Mouse (Mus musculus) left cerebral cortex, adult 8-10 months (tissue): ENCODE measurements around the gene Shisa9. TPM values are rescaled to one million over a fixed set of nuclear protein-coding genes. Genes with fewer than 3 reads are reported as not detected.
A peak's percentile ranks its signal among the peaks of the same experiment; 100 is the strongest.

Experiments used
- DNase-seq, 2 experiments: peaks; one replicate each; pipeline ENCODE4 v3.0.0; 2022; ENCODE audit warnings: low spot score in 2 of 2
- total RNA-seq, 4 experiments: library from RNA; stranded (reverse); gene quantifications; 2 replicates each; pipeline ENCODE4 v1.2.4; 2022

The Shisa9 gene
- total RNA-seq, 4 experiments from 2014 or later, result 53.1 to 61.3 (median 57.4) TPM

DNA sequence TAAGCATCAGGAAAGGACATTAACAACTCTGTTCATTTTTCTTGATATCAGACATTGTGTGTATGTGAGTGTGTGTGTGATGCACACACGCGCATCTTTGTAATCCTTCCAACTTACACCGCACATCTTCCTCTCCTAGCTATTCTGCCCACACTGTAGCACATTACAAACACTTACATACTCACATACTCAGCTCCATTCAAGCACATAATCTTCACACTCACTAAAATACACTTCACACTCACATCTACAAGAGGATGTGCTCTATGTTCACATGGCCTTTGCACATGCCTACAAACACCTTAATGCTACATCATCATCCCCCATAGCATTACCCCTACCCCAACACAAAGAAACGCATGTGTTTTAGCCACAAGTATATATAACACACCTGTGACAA, 212.9 kb downstream of the Shisa9 start:
- DNase-seq, result no peak

DNA sequence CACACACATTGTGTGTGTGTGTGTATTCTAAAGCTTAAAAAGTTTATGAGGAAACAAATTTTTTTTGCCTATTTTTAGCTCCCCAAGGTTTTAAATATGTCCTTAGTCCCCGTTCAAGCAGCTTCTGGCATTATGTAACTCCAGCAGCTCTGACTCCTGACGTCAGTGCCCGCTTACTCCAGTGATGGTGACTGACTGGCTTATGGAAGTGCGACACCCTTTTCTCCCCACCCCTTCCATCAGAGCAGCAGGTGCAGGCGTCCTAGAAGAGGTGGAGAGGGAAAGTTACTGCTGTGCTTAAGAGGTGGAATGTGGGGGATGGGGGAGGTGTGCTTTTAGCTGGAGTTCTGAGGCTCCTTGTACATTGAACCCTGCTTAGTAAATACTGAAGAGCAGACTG, 213.7 kb downstream of the Shisa9 start:
- peak in 1 of 2 experiments; percentile 61 for DNase-seq

DNA sequence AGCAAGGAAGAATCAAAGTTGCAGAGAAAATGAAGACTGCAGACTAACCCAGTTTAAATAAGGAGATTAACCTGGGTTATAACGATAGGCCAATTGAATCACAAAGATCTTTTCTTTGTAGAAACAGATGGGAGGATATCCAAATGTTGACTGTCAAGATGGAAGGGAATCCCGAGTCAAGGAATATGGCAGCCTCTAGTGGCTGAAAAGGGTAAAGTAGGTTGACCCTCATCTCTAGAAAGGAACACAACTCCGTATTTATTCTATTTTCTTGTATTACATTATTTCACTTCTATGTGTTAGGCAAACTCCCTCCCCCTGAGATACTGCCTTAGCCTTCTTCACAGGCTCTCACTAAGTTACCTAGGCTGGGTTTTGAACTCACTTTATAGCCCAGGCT, 217.3 kb downstream of the Shisa9 start:
- DNase-seq, result no peak

DNA sequence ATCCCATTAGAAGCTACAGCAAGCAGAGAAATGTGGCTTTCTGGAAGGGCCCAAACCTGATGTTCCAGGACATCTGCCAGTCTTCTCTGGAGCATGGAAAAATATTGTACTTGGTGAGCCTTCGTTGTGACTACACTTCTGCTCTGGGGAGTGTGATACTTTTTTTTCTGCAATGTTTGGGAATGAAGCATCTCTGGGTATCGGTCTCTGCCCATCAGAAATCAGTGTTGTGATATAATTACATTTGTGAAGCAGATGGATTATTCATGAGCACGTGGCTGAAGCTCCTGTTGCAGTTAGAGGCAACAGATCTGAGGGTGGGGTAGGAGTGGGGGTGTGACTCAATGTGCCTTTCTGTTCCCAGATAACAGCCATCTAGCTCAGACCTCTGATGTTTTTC, 218.2 kb downstream of the Shisa9 start:
- DNase-seq, result peak in 1 of 2 experiments; percentile 19

DNA sequence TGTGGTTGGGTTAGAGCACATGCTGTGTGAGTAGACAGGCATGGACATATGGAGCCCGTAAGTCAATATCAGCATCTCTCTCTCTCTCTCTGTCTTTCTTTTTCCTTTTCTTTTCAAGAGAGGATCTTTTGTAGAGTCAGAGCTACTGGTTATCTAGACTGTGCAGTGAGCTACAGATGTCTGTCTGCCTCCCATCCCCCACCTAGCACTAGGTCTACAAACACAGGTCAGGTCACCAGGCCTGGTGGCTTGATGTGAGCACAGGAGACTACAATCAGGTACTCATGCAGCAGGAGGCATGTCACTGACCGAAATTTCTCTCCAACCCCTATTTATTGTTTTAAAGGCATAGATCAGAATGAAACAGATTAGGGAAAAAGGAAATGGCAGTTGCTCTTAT, 219.1 kb downstream of the Shisa9 start:
- no peak for DNase-seq

DNA sequence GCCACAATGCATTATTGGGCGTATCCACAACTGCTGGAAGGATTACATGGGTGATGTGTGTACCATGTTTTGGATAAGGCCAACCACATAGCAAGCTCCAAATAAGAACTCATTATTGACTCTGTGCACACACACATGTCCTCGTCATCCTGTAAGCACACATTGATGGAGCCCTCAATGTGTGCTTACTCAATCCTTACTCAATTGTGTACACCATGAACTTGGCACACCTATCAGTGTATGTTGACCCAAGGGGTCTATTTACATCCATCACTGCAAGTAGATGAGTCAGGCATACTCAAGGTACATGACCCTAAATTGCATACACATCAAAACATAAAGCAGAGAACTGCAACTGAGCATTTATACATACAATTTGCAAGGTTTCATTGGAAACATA, 220.5 kb downstream of the Shisa9 start:
- DNase-seq, result no peak

DNA sequence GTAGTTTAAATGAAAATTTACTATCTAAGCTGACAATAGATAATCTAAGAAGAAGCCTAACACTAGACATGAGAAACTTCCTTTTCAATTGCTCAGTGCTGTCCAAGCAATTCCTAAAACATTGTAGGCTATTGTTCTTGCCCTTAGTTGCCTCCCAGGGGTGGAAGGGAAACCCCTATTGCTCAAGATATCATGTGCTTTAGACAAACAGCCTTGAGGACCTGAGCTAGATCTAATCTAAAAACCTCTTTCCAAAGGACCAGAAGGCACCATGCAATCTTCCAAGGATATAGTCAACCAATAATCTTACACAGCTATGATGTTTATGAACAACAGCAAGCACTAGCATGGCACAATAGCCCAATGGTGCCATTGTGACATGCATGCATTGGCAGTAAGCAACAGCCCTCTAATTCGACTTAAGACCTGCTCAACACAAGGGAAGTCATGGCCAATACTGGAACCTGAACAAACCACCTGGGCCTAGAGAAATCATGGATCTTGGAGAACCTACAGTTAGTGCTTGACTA, 222.6 kb downstream of the Shisa9 start:
- no peak for DNase-seq

DNA sequence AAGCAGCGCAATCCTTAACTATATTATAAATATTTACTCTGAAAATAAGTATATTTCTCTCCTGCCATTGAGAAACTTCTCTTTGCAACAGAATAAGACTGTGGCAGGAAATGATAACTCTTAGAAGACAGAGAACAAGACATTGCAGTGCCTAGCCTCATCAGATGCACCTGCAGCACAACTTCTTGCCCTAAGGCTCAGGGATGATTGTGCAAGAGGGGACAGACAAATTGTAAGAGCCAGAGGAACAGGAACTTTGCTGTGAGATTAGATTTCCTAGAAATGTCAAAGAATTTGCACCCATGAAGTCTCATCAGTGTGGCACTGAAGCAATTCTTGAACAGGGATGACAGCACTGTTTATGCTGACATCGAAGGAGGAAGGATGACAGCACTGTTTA, 223.0 kb downstream of the Shisa9 start:
- DNase-seq, result no peak

DNA sequence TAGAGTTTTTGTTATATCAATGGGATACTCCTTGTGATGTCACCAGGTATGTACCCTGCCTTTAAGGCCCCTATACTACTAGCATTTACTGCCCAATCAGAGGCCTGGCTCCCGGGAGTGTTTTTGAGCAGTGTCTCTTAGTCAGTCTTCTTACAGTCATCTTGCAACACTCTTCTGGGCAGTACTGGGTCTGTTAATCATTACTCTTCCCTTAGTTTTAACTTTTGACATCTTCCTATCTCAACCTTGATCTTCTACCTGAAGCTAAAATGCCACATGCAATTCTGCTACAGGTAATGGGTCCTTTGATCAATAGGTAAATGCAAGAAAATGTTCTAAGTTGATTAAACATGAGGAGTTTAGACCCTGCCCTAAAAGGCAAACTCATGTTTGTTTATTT, 225.4 kb downstream of the Shisa9 start:
- DNase-seq, result no peak

DNA sequence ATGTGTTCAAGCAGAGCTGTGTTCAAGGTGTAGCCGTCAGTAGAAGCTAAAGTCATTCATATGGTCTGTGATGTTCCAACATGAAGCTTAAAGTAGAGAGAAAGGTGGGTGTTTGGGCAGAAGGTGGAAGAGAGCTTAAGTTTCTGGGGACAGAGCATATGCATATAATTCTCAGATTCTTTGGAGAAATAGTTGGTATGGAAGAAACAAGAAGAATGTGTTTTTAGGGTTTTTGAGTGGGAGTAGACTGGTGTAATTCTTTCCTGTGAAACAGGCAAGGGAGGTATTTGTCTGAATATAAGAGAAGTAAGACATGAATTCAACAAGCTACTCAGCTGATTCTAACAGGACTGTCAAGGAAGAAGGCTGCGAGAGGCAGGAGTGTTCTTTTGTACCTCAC, 225.9 kb downstream of the Shisa9 start:
- DNase-seq, result no peak

DNA sequence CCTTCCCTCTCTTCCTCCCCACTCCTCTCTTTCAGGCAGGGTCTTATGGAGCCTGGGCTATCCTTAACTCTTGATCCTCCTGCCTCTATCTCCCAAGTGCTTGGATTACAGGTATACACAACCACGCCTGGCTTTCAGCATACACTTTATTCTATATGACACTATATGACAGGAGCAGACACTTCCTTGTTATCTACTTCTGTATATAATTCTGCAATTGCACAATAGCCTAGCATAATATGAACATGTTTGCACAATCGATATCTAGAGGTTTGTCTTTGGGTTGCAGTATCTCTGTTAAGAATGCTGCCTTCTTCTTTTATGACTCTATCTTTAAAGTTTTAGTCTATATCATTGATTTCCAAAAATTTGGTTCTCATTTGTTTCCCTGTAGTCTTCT, 230.1 kb downstream of the Shisa9 start:
- no peak for DNase-seq

DNA sequence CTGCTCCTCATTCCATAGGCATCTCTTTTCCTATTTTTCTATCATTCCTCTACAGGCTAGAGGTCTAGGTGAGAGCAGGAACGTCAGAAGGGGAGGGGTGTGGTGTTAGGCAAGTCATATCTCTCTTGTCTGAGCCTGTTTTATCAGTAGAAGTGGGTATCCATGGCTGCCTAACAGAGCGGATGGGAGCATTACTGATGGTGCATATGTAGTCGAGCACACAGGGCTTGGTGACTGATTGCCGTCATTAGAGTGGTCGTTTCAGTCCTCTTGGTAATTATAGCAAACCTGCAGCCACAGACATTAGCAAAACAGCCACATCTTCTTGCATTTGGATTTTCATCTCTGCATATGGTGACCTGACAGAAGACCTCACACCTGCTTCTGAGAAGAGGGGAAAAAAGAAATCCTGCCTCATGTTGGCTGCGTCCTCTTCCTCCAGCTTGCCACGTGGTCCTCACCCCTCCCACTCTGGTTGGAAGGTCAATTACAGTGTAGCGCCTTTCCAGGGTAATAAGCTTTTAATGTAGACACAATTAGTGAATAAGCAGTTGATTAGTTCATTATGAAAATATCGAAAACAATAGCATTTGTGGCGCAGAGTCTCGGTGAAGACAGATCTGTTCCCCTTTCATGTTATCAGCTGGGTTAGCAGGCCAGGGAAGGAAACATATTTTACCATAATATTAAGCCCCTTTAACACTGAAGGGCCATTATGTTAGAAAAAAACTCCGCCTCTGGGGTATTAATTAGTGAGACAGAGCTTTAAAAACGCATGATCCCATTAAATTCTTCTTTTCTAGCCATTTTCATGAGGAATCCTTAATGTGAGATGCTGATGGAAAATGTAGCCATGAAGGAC, 233.6 kb downstream of the Shisa9 start:
- no peak for DNase-seq

DNA sequence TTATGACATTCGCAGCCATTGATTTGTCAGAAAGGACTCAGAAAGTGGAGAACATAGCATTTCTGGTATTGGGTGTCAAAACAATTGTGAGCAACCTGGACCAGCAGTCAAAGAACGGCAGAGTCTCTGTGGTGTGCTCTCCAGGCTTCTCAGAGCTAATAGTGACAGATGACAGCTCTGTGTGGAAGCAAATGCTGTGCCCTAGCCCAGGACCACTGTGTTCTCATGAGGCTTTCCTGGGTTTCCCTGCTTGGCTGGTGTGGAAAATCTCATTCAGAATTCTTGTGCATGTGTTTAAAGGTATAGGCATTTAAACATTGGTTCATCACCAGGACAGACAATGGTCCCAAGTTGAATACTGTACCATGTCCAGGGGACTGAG, 234.2 kb downstream of the Shisa9 start:
- no peak for DNase-seq

DNA sequence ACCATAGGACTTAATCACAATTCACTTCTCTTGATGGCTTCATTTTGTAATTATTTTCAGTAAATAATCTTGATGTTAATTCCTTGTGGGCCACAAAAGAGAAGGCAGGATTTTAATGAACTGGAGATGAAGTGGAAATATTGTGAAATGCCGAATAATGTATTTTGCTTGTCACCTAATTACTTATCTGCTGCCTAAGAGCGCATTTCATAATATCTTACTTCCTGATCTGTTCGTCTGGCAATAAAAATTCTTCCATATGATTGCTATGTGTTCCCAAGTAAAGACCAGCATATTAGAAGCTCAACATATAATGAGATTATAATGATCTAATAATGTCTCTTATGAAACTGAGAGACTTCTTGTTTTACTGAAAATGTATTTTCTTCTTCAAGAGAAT, 235.9 kb downstream of the Shisa9 start:
- DNase-seq, result no peak

DNA sequence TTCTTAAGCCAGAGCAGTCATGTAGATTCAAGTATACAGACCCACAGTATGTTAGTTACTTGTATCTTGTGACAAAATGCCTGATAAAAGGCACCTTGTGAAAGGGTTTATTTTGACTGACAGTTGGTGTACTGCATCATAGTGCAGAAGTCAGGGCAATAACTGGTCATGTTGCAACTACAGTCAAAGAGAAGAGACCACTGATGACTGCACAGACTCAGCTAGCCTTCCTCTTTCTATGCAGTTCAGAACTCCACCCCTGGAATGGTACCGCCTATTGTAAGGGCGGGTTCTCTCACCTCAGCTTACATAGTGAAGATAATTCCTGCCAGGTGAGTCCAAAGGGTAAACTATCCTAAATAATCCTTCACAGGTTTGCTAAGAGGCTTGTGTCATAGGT, 239.6 kb downstream of the Shisa9 start:
- DNase-seq, result no peak

DNA sequence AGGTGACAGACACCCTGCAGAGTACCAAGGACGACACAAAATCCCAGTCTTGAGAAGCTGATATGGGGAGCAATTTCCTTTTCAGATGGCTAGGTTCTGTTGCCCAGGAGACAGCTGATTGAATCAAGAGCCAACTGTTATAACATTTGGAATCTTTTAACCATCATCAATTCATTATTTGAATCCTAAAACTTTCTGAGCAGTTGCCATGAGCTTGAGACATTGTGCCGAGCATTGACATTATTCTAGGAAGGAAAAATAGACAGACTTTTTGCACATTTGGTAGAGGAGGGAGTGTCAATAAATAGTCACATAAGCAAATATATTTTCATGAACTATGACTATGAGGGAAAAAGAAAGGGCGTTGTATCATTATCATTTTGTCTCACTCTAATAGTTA, 243.0 kb downstream of the Shisa9 start:
- no peak for DNase-seq

DNA sequence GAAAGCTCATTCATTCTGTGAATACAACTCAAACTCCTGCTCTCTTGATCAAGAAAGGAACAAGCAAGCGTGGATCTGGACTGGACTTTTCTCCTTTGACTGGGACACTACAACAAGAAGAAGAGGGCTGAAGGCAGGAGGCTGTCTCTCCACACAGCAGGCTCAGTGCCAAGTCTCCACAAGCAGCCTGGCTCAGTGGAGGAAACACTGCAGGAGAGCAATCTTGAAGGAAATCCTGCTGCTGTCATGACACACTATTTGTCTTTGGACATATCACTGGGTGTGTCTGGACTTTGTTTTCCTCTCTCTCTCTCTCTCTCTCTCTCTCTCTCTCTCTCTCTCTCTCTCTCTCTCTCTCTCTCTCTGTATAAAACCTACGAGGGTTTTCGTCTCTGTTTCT, 249.4 kb downstream of the Shisa9 start:
- no peak for DNase-seq

DNA sequence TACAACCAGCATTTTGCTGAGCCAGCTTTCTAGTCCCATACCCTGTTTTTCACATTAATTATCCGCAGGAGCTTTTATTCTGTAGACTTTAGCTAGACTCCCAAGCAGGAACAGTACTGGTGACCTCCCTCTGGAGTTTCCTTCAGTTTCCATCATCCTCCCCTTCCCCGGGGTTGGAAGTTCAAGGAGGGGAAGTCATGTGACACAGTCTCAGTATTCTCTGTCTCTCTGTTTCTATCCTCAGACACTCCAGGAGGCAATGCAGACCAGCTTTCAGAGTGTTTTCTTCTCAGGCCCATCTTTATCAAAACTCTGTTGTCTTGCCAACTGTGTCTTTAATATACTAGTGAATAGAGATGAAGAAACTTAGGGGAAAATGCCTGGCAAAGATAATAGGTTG, 250.4 kb downstream of the Shisa9 start:
- no peak for DNase-seq

DNA sequence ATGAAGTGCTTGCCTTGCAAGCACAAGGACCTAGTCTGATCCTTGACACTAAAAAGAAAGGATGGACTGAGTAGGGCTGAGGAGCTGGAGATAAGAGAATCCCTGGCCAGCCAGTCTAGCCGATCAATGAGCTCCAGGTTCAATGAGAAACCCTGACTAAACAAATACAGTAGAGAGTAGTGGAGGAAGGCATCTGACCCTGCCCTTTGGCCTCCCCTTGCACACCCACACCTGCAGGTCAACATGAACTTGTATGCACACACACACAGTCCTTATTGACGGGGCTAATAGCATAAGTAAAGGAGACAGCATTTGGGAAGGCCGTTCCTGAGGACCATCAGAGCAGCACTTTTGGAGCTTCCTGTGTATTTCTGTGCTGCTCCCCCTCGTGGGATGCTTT, 254.7 kb downstream of the Shisa9 start:
- DNase-seq, result no peak

DNA sequence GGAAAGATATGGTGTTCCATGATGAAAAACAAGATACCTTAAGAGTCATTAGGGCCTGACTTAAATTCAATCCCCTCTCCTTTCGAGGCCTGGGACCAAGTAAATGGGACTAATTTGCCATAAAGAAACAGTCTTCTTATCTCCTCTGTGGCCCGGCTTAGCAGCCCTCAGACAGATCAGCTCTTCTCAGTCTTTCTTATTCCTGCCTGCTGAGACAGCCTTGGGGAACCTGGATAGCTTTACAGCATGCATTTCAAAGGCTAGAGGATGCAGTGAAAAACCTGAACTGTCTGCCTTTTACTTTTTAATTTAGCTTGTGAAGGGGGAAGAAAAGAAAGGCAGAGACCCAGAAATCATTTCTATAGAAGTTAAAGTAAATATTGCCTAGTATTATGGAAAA, 275.4 kb downstream of the Shisa9 start:
- DNase-seq, result no peak

DNA sequence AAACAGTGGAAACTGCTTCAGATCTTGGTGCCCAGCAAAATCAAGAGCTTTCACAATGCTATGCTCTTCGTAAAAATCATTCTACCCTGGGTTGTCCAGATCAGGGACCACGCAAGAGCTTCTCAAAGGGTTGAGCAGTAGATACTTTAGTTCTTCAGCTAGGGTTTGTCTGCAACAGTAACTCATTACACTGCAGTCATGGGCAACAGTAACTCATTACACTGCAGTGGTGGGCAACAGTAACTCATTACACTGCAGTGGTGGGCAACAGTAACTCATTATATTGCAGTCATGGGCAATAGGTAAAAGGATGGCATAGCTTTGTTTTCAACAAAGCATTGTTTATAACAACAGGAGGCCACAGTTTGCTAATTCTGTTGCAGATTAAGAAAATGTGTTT, 281.9 kb downstream of the Shisa9 start:
- no peak for DNase-seq

DNA sequence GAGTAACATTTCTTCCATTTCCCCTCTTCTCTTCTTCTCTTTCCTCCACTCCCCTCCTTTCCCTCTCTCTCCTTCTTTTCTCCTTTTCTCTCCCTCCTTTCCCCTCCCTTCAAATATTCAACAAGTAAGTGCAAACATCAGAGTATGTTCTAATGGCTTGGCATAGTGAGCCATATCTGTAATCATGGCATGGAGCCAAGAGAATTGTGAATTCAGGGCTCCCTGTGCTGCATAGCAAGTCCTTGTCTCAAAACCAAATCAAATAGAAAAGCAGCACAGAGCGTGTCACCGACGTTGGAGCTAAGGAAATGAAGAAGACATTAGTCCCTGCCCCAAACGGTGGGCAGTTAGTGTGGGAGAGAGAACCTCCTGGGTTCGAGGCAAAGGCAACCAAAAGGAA, 316.6 kb downstream of the Shisa9 start:
- no peak for DNase-seq

DNA sequence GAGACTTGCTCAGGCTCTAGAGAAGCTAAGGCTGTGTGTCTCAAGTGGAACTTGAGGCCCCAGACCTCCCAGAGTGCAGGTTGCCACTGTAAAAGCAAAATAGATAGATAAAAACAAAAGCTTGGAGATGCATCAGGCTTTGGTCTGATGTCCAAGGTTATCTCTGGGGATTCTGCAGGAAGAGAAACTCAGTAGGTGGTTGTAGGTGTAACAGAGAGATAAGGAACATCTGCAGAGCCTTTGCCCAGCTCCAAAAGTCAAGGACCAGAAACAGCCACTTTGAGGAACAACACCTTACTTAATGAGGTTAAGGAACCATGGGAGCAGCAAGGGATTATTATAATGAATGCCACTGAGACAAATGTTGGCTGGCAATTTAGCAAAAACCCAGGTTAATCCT, 319.5 kb downstream of the Shisa9 start:
- DNase-seq, result no peak
